ENCODE assay signal across 16 mouse cellular contexts in the genomic region with DNA sequence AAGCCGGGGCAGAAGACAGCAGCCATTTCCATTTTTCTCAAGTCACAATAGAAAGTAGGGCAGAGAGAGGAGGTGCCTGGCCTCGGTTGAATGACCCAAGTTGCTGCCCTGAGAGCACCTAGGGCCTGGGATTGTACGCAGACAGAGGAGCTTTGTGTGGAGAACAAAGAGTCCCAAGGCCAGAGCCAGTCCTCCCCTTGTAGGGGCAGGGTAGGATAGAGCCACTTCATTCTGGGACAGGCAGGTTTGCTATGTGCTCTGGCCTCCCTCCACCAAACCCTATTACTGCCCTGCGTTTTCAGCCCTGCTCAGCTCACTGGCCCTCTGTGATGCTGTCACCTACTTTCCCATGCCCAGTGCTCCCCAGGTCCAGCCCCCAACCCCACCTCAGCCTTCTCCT. TPM values are rescaled to one million over a fixed set of nuclear protein-coding genes. Genes with fewer than 3 reads are reported as not detected.
DNase-seq lines count a peak whose midpoint lies in the region; ATAC-seq and TF ChIP-seq lines count a peak whose summit lies in the region.
"Had no signal": no experiment of that assay in that cellular context is flagged by ENCODE, and none has a peak within 500 bp of the region (broad histone marks: within the 10 kb centered on the region; RNA-seq: fewer than 3 reads in every experiment).

No protein-coding gene starts in this region.

- H3K9me3 ChIP-seq in neural tube, embryonic 11.5 days (ENCODE audit: control insufficient read depth, low read length) = no peaks in the 10 kb centered on the region
- H3K9me3 ChIP-seq in forebrain, postnatal 0 days (ENCODE audit: low read length) = no peaks in the 10 kb centered on the region
- H3K9me3 ChIP-seq in midbrain, embryonic 15.5 days = no peaks in the 10 kb centered on the region
- H3K9me3 ChIP-seq: limb, embryonic 10.5 days had no signal

- no peaks in the 10 kb centered on the region for H3K36me3 ChIP-seq in neural tube, embryonic 11.5 days (ENCODE audit: control insufficient read depth, insufficient read depth, low read length)
- no peaks in the 10 kb centered on the region for H3K36me3 ChIP-seq in forebrain, postnatal 0 days (ENCODE audit: insufficient read depth)
- no peaks in the 10 kb centered on the region for H3K36me3 ChIP-seq in midbrain, embryonic 15.5 days (replicated peaks)
- H3K36me3 ChIP-seq: limb, embryonic 10.5 days had no signal

- no peak overlapping the region for H3K4me2 ChIP-seq in neural tube, embryonic 11.5 days (ENCODE audit: low read depth)
- H3K4me2 ChIP-seq in forebrain, postnatal 0 days (ENCODE audit: low read depth) = no peak overlapping the region
- H3K4me2 ChIP-seq in midbrain, embryonic 15.5 days = no peak overlapping the region

- peaks cover 6% of the 10 kb centered on the region for H3K4me1 ChIP-seq in neural tube, embryonic 11.5 days (ENCODE audit: control insufficient read depth, insufficient read depth, low read length)
- no peaks in the 10 kb centered on the region for H3K4me1 ChIP-seq in forebrain, postnatal 0 days (ENCODE audit: insufficient read depth)
- H3K4me1 ChIP-seq in midbrain, embryonic 15.5 days = peaks cover 9% of the 10 kb centered on the region

- no peak overlapping the region for H3K4me3 ChIP-seq in neural tube, embryonic 11.5 days (ENCODE audit: low read depth, low read length)
- no peak overlapping the region for H3K4me3 ChIP-seq in forebrain, postnatal 0 days (ENCODE audit: low read depth, low read length)
- H3K4me3 ChIP-seq in midbrain, embryonic 15.5 days = no peak overlapping the region
- H3K4me3 ChIP-seq: limb, embryonic 10.5 days had no signal

- TF ChIP-seq CTCF in forebrain, postnatal 0 days (IDR thresholded peaks at IDR 0.05; ENCODE audit: low read depth) = no peak

- no peak for DNase-seq in frontal cortex, postnatal 10 days (ENCODE audit: low spot score in 2 of 2)
- no peak for DNase-seq in neural tube, embryonic 11.5 days (ENCODE audit: low spot score)
- DNase-seq in neural tube, embryonic 10.5 days (ENCODE audit: extremely low spot score, low spot score) = no peak
- DNase-seq in forebrain, postnatal 0 days = no peak
- no peak for DNase-seq in gastrocnemius, postnatal 10 days
- DNase-seq in thymus, adult 18-20 months = no peak
- DNase-seq: B cell, adult 2 months; cerebellum, adult 11 months; kidney, adult 2 months; lung, adult 2 months; right cerebral cortex, postnatal 14 days had no signal

- no peaks in the 10 kb centered on the region for H3K27me3 ChIP-seq in neural tube, embryonic 11.5 days (ENCODE audit: control insufficient read depth, insufficient read depth, low read length)
- no peaks in the 10 kb centered on the region for H3K27me3 ChIP-seq in forebrain, postnatal 0 days (ENCODE audit: insufficient read depth, low read length)
- H3K27me3 ChIP-seq in midbrain, embryonic 15.5 days (replicated peaks) = no peaks in the 10 kb centered on the region

- ATAC-seq in frontal cortex, adult (ENCODE audit: low TSS enrichment) = peak; percentile 79; the same call in 1 of the 2 replicates
- peak; percentile 58; the same call in 1 of the 2 replicates for ATAC-seq in neural tube, embryonic 11.5 days (ENCODE audit: insufficient read depth, low FRiP score, low TSS enrichment)
- ATAC-seq in forebrain, postnatal 0 days = peak; percentile 29; the same call in 1 of the 2 replicates
- 0 out of 2 replicates have a peak, but pooled peaks have one; percentile 19 for ATAC-seq in midbrain, embryonic 15.5 days (replicated peaks)

- no peak overlapping the region for H3K9ac ChIP-seq in neural tube, embryonic 11.5 days (ENCODE audit: low read length)
- H3K9ac ChIP-seq in forebrain, postnatal 0 days = no peak overlapping the region
- H3K9ac ChIP-seq in midbrain, embryonic 15.5 days = no peak overlapping the region

- 30% methylated on average over 4 of the region's 4 CpGs for WGBS in neural tube, embryonic 11.5 days
- 24% methylated on average over 4 of the region's 4 CpGs for WGBS in forebrain, postnatal 0 days
- 12% methylated on average over 4 of the region's 4 CpGs for WGBS in midbrain, embryonic 15.5 days

- H3K27ac ChIP-seq in neural tube, embryonic 11.5 days (ENCODE audit: low read depth, low read length) = no peak overlapping the region; the same call in 1 of the 2 replicates
- no peak overlapping the region for H3K27ac ChIP-seq in forebrain, postnatal 0 days (ENCODE audit: low read depth, low read length)
- H3K27ac ChIP-seq in midbrain, embryonic 15.5 days = no peak overlapping the region
- H3K27ac ChIP-seq: limb, embryonic 10.5 days; macrophage had no signal

RNA-seq across cellular contexts. Expression of gene Enho, which starts 8.0 kb away (rescaled TPM):
- polyA plus RNA-seq in neural tube, embryonic 11.5 days (2014; fragmentation: Nextera tagmentation; extraction: Ambion mirVana) = 36.9 and 43.3 TPM in 2 replicates
- 106 and 130 TPM in 2 replicates for total RNA-seq in forebrain, postnatal 0 days (2014; rRNA removed)
- polyA plus RNA-seq in forebrain, postnatal 0 days (2015; fragmentation: Nextera tagmentation; extraction: Ambion mirVana) = 117 and 122 TPM in 2 replicates
- polyA plus RNA-seq in midbrain, embryonic 15.5 days (2015; fragmentation: Nextera tagmentation; extraction: Ambion mirVana) = 121 and 122 TPM in 2 replicates
- total RNA-seq in gastrocnemius, postnatal 10 days (2021) = 10 to 100 TPM; 12.9 to 14.5 TPM
- total RNA-seq: common myeloid progenitor, adult 5-6 weeks had no signal

RNA-seq across cellular contexts. Expression of gene Cntfr, which starts 48.7 kb away (rescaled TPM):
- 43.8 and 44.2 TPM in 2 replicates for polyA plus RNA-seq in neural tube, embryonic 11.5 days (2014; fragmentation: Nextera tagmentation; extraction: Ambion mirVana)
- total RNA-seq in forebrain, postnatal 0 days (2014; rRNA removed) = 24.7 and 25.9 TPM in 2 replicates
- 13.6 and 14.2 TPM in 2 replicates for polyA plus RNA-seq in forebrain, postnatal 0 days (2015; fragmentation: Nextera tagmentation; extraction: Ambion mirVana)
- 28.1 and 32.2 TPM in 2 replicates for polyA plus RNA-seq in midbrain, embryonic 15.5 days (2015; fragmentation: Nextera tagmentation; extraction: Ambion mirVana)
- 10 to 100 TPM; 20.1 to 28.2 TPM for total RNA-seq in gastrocnemius, postnatal 10 days (2021)
- total RNA-seq: common myeloid progenitor, adult 5-6 weeks had no signal
- polyA plus RNA-seq: macrophage had no signal

RNA-seq across cellular contexts. Expression of gene Il11ra1, which starts 51.6 kb away (rescaled TPM):
- 65.9 and 82.1 TPM in 2 replicates for polyA plus RNA-seq in neural tube, embryonic 11.5 days (2014; fragmentation: Nextera tagmentation; extraction: Ambion mirVana)
- 16.8 and 17.2 TPM in 2 replicates for total RNA-seq in forebrain, postnatal 0 days (2014; rRNA removed)
- polyA plus RNA-seq in forebrain, postnatal 0 days (2015; fragmentation: Nextera tagmentation; extraction: Ambion mirVana) = 29.1 and 31.2 TPM in 2 replicates
- 37.5 and 40.3 TPM in 2 replicates for polyA plus RNA-seq in midbrain, embryonic 15.5 days (2015; fragmentation: Nextera tagmentation; extraction: Ambion mirVana)
- total RNA-seq in gastrocnemius, postnatal 10 days (2021) = 10 to 100 TPM; 74.3 to 75.3 TPM

Comparison
In these comparisons a context has a peak if more than half of its experiments do, and no peak if none do; other contexts are left out.
1. ATAC-seq: peak in every context shown above with its lines; median percentile 79 in frontal cortex, adult; 58 in neural tube, embryonic 11.5 days; 29 in forebrain, postnatal 0 days; 19 in midbrain, embryonic 15.5 days.